Mouse (Mus musculus) neural tube, embryonic 14.5 days (tissue): Measurements from ENCODE around the gene Fam189a2. TPM values are rescaled to one million over a fixed set of nuclear protein-coding genes. Genes with fewer than 3 reads are reported as not detected.

Experiments used
- ATAC-seq: fragments of 200-750 bp; cut with Nextera tagmentation; 2 replicates; pipeline ENCODE4 v1.8.0; 2017; ENCODE audit warnings: low read depth, mild to moderate bottlenecking, moderate TSS enrichment, moderate library complexity
- H3K27ac ChIP-seq: fragments of 300-500 bp; sonication (generic); 2 replicates; pipeline ENCODE4 v1.5.1; 2014; ENCODE audit warnings: low read depth, mild to moderate bottlenecking, control low read depth, low read length, moderate library complexity, mixed read lengths
- H3K27me3 ChIP-seq: fragments of 300-500 bp; sonication (generic); 2 replicates; pipeline ENCODE4 v1.6.1; 2014; ENCODE audit warnings: low read length; ENCODE audit not compliant: control insufficient read depth, insufficient read depth
- H3K36me3 ChIP-seq: fragments of 300-500 bp; sonication (generic); 2 replicates; pipeline ENCODE4 v1.6.1; 2014; ENCODE audit warnings: low read length, mixed read lengths; ENCODE audit not compliant: control insufficient read depth, insufficient read depth
- H3K4me1 ChIP-seq: fragments of 300-500 bp; sonication (generic); 2 replicates; pipeline ENCODE4 v1.6.1; 2014; ENCODE audit warnings: low read length; ENCODE audit not compliant: control insufficient read depth, insufficient read depth
- H3K4me2 ChIP-seq: fragments of 300-500 bp; sonication (generic); 2 replicates; pipeline ENCODE4 v1.6.1; 2014; ENCODE audit warnings: mild to moderate bottlenecking, low read depth, low read length, control low read depth
- H3K4me3 ChIP-seq: fragments of 300-500 bp; sonication (generic); 2 replicates; pipeline ENCODE4 v1.5.1; 2014; ENCODE audit warnings: low read depth, low read length, control low read depth, mixed read lengths
- H3K9ac ChIP-seq: fragments of 300-500 bp; sonication (generic); replicated peaks from 2 replicates; pipeline ENCODE4 v1.6.1; 2014; ENCODE audit warnings: low read depth, mild to moderate bottlenecking, control low read depth, low read length, mixed read lengths
- H3K9me3 ChIP-seq: fragments of 300-500 bp; sonication (generic); 2 replicates; pipeline ENCODE4 v1.6.1; 2016; ENCODE audit warnings: low read length; ENCODE audit not compliant: control insufficient read depth
- WGBS: fragments of 180-500 bp; shearing (Covaris S2); extraction: QIAGEN DNeasy Blood & Tissue Kit; methylation state at CpG from one replicate; pipeline ENCODE4 v1.1.7; 2014; 5-methylcytosine and 5-hydroxymethylcytosine counted together
- polyA plus RNA-seq: library from polyadenylated mRNA; unstranded; fragments of >200 nt; fragmentation: Nextera tagmentation; extraction: Ambion mirVana; gene quantifications from 2 replicates; pipeline ENCODE4 v1.2.1, GENCODE M21; 2014

The Fam189a2 gene
- polyA plus RNA-seq, 1 experiment from 2014 or later = 3.1 TPM

DNA sequence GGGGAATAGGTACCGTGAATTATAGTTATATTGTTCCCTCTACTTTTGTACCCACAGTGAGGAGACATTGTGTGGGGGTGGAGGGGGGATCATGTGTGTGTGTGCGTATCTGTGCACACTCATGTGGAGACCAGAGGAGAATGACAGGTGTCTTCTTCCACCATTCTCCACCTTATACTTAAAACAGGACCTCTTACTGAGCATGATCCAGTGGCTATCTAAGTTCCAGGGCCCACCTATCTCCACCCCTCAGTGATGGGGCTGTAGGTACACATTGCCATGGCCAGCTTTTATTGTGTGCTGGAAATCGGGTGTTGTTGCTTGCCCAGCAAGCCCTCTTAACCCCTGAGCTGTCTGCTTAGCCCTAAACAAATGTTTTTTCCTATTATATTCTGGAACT is 10.1 kb downstream of the Fam189a2 start:
- WGBS = 82% methylated on average over 3 of the region's 3 CpGs
- Histone ChIP-seq H3K9ac (no peak overlapping the region), H3K36me3 (no peaks in the 10 kb centered on the region), H3K4me1 (no peaks in the 10 kb centered on the region), H3K9me3 (no peaks in the 10 kb centered on the region), H3K4me3 (no peak overlapping the region), H3K27me3 (no peaks in the 10 kb centered on the region), H3K4me2 (no peak overlapping the region), H3K27ac (no peak overlapping the region)
- no peak for ATAC-seq

DNA sequence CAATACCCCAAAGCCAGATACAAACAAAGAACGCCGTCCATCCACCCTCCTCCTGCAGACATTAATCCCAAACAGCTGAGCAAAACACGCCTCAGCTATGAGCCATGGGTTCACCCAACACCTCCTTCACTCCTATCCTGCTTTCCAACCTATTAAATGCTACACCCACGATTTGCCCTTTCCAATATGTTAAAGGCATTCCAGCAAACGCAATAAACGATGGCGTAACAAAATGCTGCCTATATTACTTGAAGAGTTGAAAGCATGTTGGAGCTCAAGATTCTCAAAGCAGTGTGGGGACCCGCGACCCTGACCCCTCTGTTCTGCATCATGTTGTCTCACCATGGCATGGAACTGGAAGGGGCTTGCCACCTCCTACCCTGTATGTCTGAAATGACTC is 11.2 kb downstream of the Fam189a2 start:
- H3K9me3 ChIP-seq = no peaks in the 10 kb centered on the region
- H3K27ac ChIP-seq = no peak overlapping the region
- WGBS = 86% methylated on average over 9 of the region's 9 CpGs

DNA sequence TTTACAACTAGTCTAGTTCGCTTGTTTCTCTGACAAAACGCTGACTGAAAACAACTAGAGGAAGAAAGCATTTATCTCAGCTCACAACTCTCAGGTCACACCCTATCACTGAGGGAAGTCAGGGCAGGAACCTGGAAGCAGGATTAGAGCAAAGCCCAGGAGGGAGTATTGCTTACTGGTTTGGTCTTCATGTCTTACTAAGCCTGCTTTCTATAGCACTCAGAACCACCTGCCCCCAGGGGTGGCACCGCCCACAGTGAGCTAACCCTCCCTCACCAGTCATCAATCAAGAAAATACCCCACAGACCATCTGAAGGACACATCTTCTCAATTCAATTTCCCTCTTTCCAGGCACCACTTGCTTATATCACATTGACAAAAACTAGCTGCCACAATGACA is 12.4 kb downstream of the Fam189a2 start:
- WGBS = 86% methylated on average over 3 of the region's 3 CpGs
- H3K9me3 ChIP-seq = no peaks in the 10 kb centered on the region
- no peak overlapping the region for H3K4me3 ChIP-seq
- H3K9ac ChIP-seq = no peak overlapping the region
- no peaks in the 10 kb centered on the region for H3K36me3 ChIP-seq
- no peak overlapping the region for H3K4me2 ChIP-seq
- no peak overlapping the region for H3K27ac ChIP-seq
- H3K27me3 ChIP-seq = no peaks in the 10 kb centered on the region
- no peak for ATAC-seq
- H3K4me1 ChIP-seq = no peaks in the 10 kb centered on the region

More for the DNA sequence above, 11.2 kb downstream of the Fam189a2 start:
- Histone ChIP-seq H3K27me3 (no peaks in the 10 kb centered on the region), H3K36me3 (no peaks in the 10 kb centered on the region), H3K4me2 (no peak overlapping the region), H3K9ac (no peak overlapping the region), H3K4me3 (no peak overlapping the region), H3K4me1 (no peaks in the 10 kb centered on the region)
- no peak for ATAC-seq

- Histone ChIP-seq H3K36me3 (no peaks in the 10 kb centered on the region), H3K27me3 (no peaks in the 10 kb centered on the region), H3K4me1 (no peaks in the 10 kb centered on the region), H3K4me2 (no peak overlapping the region), H3K9me3 (no peaks in the 10 kb centered on the region), H3K9ac (no peak overlapping the region), H3K4me3 (no peak overlapping the region), H3K27ac (no peak overlapping the region)
- 70% methylated on average over 3 of the region's 3 CpGs for WGBS
- no peak for ATAC-seq
Measured at GRCm38 (mm10) chr19:24017892-24018291, 12.9 kb downstream of the Fam189a2 start.

GRCm38 (mm10) chr19:24017427-24017826 is 13.4 kb downstream of the Fam189a2 start:
- no peaks in the 10 kb centered on the region for H3K4me1 ChIP-seq
- H3K4me2 ChIP-seq = no peak overlapping the region
- no peaks in the 10 kb centered on the region for H3K9me3 ChIP-seq
- no peak overlapping the region for H3K27ac ChIP-seq
- H3K4me3 ChIP-seq = no peak overlapping the region
- ATAC-seq = no peak; the same call in 1 of the 2 replicates
- no peaks in the 10 kb centered on the region for H3K36me3 ChIP-seq
- H3K27me3 ChIP-seq = no peaks in the 10 kb centered on the region
- WGBS = 35% methylated on average over 1 of the region's 1 CpGs
- no peak overlapping the region for H3K9ac ChIP-seq

GRCm38 (mm10) chr19:24016706-24017386 is 14.0 kb downstream of the Fam189a2 start:
- Histone ChIP-seq H3K4me3 (no peak overlapping the region), H3K4me1 (no peaks in the 10 kb centered on the region), H3K27me3 (no peaks in the 10 kb centered on the region), H3K36me3 (no peaks in the 10 kb centered on the region), H3K27ac (no peak overlapping the region), H3K9ac (no peak overlapping the region), H3K9me3 (no peaks in the 10 kb centered on the region), H3K4me2 (no peak overlapping the region)
- peak; percentile 61 for ATAC-seq
- 13% methylated on average over 3 of the region's 3 CpGs for WGBS

DNA sequence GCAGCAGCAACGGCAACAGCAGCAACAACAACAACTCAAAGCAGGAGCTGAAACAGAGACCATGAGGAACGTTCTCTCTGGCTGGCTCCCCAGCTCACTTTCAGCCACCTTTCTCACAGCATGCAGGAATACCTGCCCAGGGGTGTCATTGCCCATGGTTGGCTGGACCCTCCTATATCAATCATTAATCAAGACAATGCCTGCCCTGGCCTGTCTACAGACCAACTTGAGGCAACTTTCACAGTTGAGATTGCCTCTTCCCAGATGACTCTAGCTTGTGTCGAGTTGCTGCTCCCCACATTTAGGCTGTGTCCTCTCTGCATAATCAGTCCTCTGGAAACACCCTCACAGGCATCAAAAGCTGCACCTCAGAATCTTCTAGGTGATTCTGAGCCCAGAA is 17.6 kb downstream of the Fam189a2 start:
- H3K9me3 ChIP-seq = no peaks in the 10 kb centered on the region
- H3K27ac ChIP-seq = no peak overlapping the region
- H3K4me2 ChIP-seq = no peak overlapping the region
- H3K9ac ChIP-seq = no peak overlapping the region
- WGBS = 92% methylated on average over 3 of the region's 3 CpGs
- H3K4me3 ChIP-seq = no peak overlapping the region
- no peak for ATAC-seq
- H3K36me3 ChIP-seq = no peaks in the 10 kb centered on the region
- no peaks in the 10 kb centered on the region for H3K4me1 ChIP-seq
- no peaks in the 10 kb centered on the region for H3K27me3 ChIP-seq

GRCm38 (mm10) chr19:24012479-24012878 is 18.3 kb downstream of the Fam189a2 start:
- no peak overlapping the region for H3K4me2 ChIP-seq
- no peak overlapping the region for H3K9ac ChIP-seq
- WGBS = 97% methylated on average over 8 of the region's 8 CpGs
- H3K27me3 ChIP-seq = no peaks in the 10 kb centered on the region
- no peaks in the 10 kb centered on the region for H3K4me1 ChIP-seq
- no peak overlapping the region for H3K4me3 ChIP-seq
- H3K27ac ChIP-seq = no peak overlapping the region
- no peaks in the 10 kb centered on the region for H3K9me3 ChIP-seq
- ATAC-seq = no peak
- H3K36me3 ChIP-seq = no peaks in the 10 kb centered on the region

GRCm38 (mm10) chr19:24007638-24008360 is 23.0 kb downstream of the Fam189a2 start:
- no peaks in the 10 kb centered on the region for H3K36me3 ChIP-seq
- 72% methylated on average over 4 of the region's 4 CpGs for WGBS
- no peaks in the 10 kb centered on the region for H3K27me3 ChIP-seq
- H3K27ac ChIP-seq = no peak overlapping the region
- no peaks in the 10 kb centered on the region for H3K4me1 ChIP-seq
- no peak overlapping the region for H3K4me3 ChIP-seq
- ATAC-seq = no peak
- H3K9ac ChIP-seq = no peak overlapping the region
- no peaks in the 10 kb centered on the region for H3K9me3 ChIP-seq
- H3K4me2 ChIP-seq = no peak overlapping the region
